Mouse (Mus musculus): Measurements from ENCODE around the gene Pef1. TPM values are rescaled to one million over a fixed set of nuclear protein-coding genes. Genes with fewer than 3 reads are reported as not detected.

Gene Pef1
- total and polyA plus RNA-seq, 2 experiments from 2014 or later = 49.2 to 70.8 TPM

GRCm38 (mm10) chr4:130108929-130109328 is 6.6 kb downstream of the Pef1 start:
- WGBS = 82% methylated on average over 3 of the region's 3 CpGs
- DNase-seq (ENCODE audit: low spot score) (no peak), ATAC-seq (ENCODE audit: insufficient read depth, low read depth) (no peak)
- Histone ChIP-seq H3K4me3 (ENCODE audit: low read depth, low read length) (no peak overlapping the region), H3K9me3 (replicated peaks; ENCODE audit: control insufficient read depth, low read length) (no peaks in the 10 kb centered on the region), H3K36me3 (replicated peaks; ENCODE audit: control insufficient read depth, insufficient read depth, low read length) (0 out of 2 replicates have a peak, but pooled peaks cover 4% of the 10 kb centered on the region), H3K27me3 (ENCODE audit: control insufficient read depth, insufficient read depth, low read length) (no peaks in the 10 kb centered on the region), H3K9ac (replicated peaks; ENCODE audit: low read depth, low read length) (no peak overlapping the region), H3K4me1 (ENCODE audit: control insufficient read depth, insufficient read depth) (peaks cover 10% of the 10 kb centered on the region), H3K27ac (ENCODE audit: low read depth) (no peak overlapping the region), H3K4me2 (ENCODE audit: low read depth, low read length) (no peak overlapping the region)
- TF ChIP-seq EP300 (IDR thresholded peaks at IDR 0.05; ENCODE audit: low read depth) (no peak), CTCF (IDR thresholded peaks at IDR 0.05; ENCODE audit: low read depth) (no peak)

DNA sequence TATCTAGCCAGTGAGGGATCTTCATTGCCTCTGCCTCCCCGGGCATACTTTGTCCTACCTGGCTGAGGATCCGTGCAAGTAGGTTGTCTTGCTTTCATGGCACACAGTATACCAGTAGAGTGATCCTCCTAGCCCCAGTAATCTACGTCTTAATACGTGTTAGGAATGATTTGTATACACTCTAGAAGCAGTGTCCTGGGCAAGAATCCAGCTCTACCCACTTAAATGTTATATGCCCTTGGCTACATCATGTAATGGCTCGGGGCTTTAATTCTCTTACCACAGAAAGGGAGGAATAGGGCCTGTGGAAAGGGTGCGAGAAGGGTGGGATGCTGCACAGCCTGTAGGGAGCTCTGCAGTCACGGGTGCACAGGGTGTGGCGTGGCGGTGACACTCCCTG is 7.3 kb downstream of the Pef1 start:
- WGBS = 87% methylated on average over 9 of the region's 9 CpGs
- H3K9me3 ChIP-seq (replicated peaks; ENCODE audit: control insufficient read depth, low read length) = no peaks in the 10 kb centered on the region
- H3K27me3 ChIP-seq (ENCODE audit: control insufficient read depth, insufficient read depth, low read length) = no peaks in the 10 kb centered on the region
- 0 out of 2 replicates have a peak, but pooled peaks cover 4% of the 10 kb centered on the region for H3K36me3 ChIP-seq (replicated peaks; ENCODE audit: control insufficient read depth, insufficient read depth, low read length)
- no peak overlapping the region for H3K4me2 ChIP-seq (ENCODE audit: low read depth, low read length)
- ATAC-seq (ENCODE audit: insufficient read depth, low read depth) (no peak), DNase-seq (ENCODE audit: low spot score) (no peak)
- H3K27ac ChIP-seq (ENCODE audit: low read depth) = no peak overlapping the region
- peaks cover 10% of the 10 kb centered on the region for H3K4me1 ChIP-seq (ENCODE audit: control insufficient read depth, insufficient read depth)
- TF ChIP-seq CTCF (IDR thresholded peaks at IDR 0.05; ENCODE audit: low read depth) = no peak
- H3K4me3 ChIP-seq (ENCODE audit: low read depth, low read length) = no peak overlapping the region
- H3K9ac ChIP-seq (replicated peaks; ENCODE audit: low read depth, low read length) = no peak overlapping the region

- WGBS = 76% methylated on average over 7 of the region's 7 CpGs
- TF ChIP-seq EP300 (IDR thresholded peaks at IDR 0.05; ENCODE audit: low read depth) (no peak), CTCF (IDR thresholded peaks at IDR 0.05; ENCODE audit: low read depth) (no peak)
- Histone ChIP-seq H3K9me3 (replicated peaks; ENCODE audit: control insufficient read depth, low read length) (no peaks in the 10 kb centered on the region), H3K4me1 (ENCODE audit: control insufficient read depth, insufficient read depth) (peaks cover 10% of the 10 kb centered on the region), H3K36me3 (replicated peaks; ENCODE audit: control insufficient read depth, insufficient read depth, low read length) (0 out of 2 replicates have a peak, but pooled peaks cover 4% of the 10 kb centered on the region), H3K4me3 (ENCODE audit: low read depth, low read length) (no peak overlapping the region), H3K27ac (ENCODE audit: low read depth) (no peak overlapping the region), H3K4me2 (ENCODE audit: low read depth, low read length) (no peak overlapping the region), H3K9ac (replicated peaks; ENCODE audit: low read depth, low read length) (no peak overlapping the region), H3K27me3 (ENCODE audit: control insufficient read depth, insufficient read depth, low read length) (no peaks in the 10 kb centered on the region)
- ATAC-seq (ENCODE audit: insufficient read depth, low read depth) (no peak), DNase-seq (ENCODE audit: low spot score) (no peak)
Measured at GRCm38 (mm10) chr4:130110091-130110490, 7.7 kb downstream of the Pef1 start.

GRCm38 (mm10) chr4:130112299-130112698 is 9.9 kb downstream of the Pef1 start:
- ATAC-seq (ENCODE audit: insufficient read depth, low read depth) (no peak), DNase-seq (ENCODE audit: low spot score) (no peak)
- no peak overlapping the region for H3K4me2 ChIP-seq (ENCODE audit: low read depth, low read length)
- H3K27me3 ChIP-seq (ENCODE audit: control insufficient read depth, insufficient read depth, low read length) = no peaks in the 10 kb centered on the region
- H3K36me3 ChIP-seq (replicated peaks; ENCODE audit: control insufficient read depth, insufficient read depth, low read length) = peaks cover 4% of the 10 kb centered on the region; the same call in 1 of the 2 replicates
- H3K9me3 ChIP-seq (replicated peaks; ENCODE audit: control insufficient read depth, low read length) = no peaks in the 10 kb centered on the region
- WGBS = 76% methylated on average over 7 of the region's 7 CpGs
- H3K4me3 ChIP-seq (ENCODE audit: low read depth, low read length) = no peak overlapping the region
- H3K4me1 ChIP-seq (ENCODE audit: control insufficient read depth, insufficient read depth) = peaks cover 10% of the 10 kb centered on the region
- H3K27ac ChIP-seq (ENCODE audit: low read depth) = no peak overlapping the region
- TF ChIP-seq EP300 (IDR thresholded peaks at IDR 0.05; ENCODE audit: low read depth) (no peak), CTCF (IDR thresholded peaks at IDR 0.05; ENCODE audit: low read depth) (no peak)
- no peak overlapping the region for H3K9ac ChIP-seq (replicated peaks; ENCODE audit: low read depth, low read length)

GRCm38 (mm10) chr4:130112732-130113131 is 10.4 kb downstream of the Pef1 start:
- Histone ChIP-seq H3K27ac (ENCODE audit: low read depth) (no peak overlapping the region), H3K9ac (replicated peaks; ENCODE audit: low read depth, low read length) (no peak overlapping the region), H3K27me3 (ENCODE audit: control insufficient read depth, insufficient read depth, low read length) (no peaks in the 10 kb centered on the region), H3K4me3 (ENCODE audit: low read depth, low read length) (no peak overlapping the region), H3K4me2 (ENCODE audit: low read depth, low read length) (no peak overlapping the region), H3K9me3 (replicated peaks; ENCODE audit: control insufficient read depth, low read length) (0 out of 2 replicates have a peak, but pooled peaks cover 2% of the 10 kb centered on the region), H3K36me3 (replicated peaks; ENCODE audit: control insufficient read depth, insufficient read depth, low read length) (peaks cover 4% of the 10 kb centered on the region; the same call in 1 of the 2 replicates), H3K4me1 (ENCODE audit: control insufficient read depth, insufficient read depth) (peaks cover 10% of the 10 kb centered on the region)
- DNase-seq (ENCODE audit: low spot score) (no peak), ATAC-seq (ENCODE audit: insufficient read depth, low read depth) (no peak)
- TF ChIP-seq CTCF (IDR thresholded peaks at IDR 0.05; ENCODE audit: low read depth) = no peak
- no peak for TF ChIP-seq EP300 (IDR thresholded peaks at IDR 0.05; ENCODE audit: low read depth)
- WGBS = 97% methylated on average over 1 of the region's 1 CpGs

DNA sequence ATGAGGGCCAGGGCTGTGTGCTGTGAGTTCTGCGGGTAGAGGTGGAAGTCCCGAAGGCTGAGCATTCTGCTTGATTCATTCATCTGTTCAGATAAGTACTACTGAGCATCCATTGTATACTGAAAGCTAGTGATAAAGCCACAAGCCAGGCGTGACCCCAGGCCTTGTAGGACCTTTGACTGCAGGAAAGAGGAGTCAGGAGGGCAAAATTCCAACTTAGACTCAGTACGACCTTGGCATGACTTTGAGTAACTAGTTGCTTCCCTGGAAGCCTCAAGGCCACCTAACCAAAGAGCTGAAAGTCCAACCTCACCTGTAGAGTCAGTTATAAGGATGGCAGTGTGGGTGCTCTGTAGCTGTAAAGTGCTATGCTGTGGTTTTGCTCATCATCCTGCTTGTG is 18.4 kb downstream of the Pef1 start:
- ATAC-seq (ENCODE audit: insufficient read depth, low read depth) (no peak), DNase-seq (ENCODE audit: low spot score) (no peak)
- H3K27ac ChIP-seq (ENCODE audit: low read depth) = no peak overlapping the region
- no peak overlapping the region for H3K4me3 ChIP-seq (ENCODE audit: low read depth, low read length)
- H3K9ac ChIP-seq (replicated peaks; ENCODE audit: low read depth, low read length) = no peak overlapping the region
- H3K27me3 ChIP-seq (ENCODE audit: control insufficient read depth, insufficient read depth, low read length) = no peaks in the 10 kb centered on the region
- 0 out of 2 replicates have a peak, but pooled peaks cover 4% of the 10 kb centered on the region for H3K9me3 ChIP-seq (replicated peaks; ENCODE audit: control insufficient read depth, low read length)
- no peak for TF ChIP-seq CTCF (IDR thresholded peaks at IDR 0.05; ENCODE audit: low read depth)
- no peak for TF ChIP-seq EP300 (IDR thresholded peaks at IDR 0.05; ENCODE audit: low read depth)
- 38% methylated on average over 4 of the region's 4 CpGs for WGBS
- H3K36me3 ChIP-seq (replicated peaks; ENCODE audit: control insufficient read depth, insufficient read depth, low read length) = peaks cover 49% of the 10 kb centered on the region
- H3K4me1 ChIP-seq (ENCODE audit: control insufficient read depth, insufficient read depth) = no peaks in the 10 kb centered on the region
- no peak overlapping the region for H3K4me2 ChIP-seq (ENCODE audit: low read depth, low read length)
